Mouse (Mus musculus) brain, embryonic 18.5 days (tissue): ENCODE measurements at regions not wholly inside any gene's neighbourhood (a gene's known extent, or its start where the extent isn't known, plus 50 kb on each side); places are given as distances from the start of the nearest gene placed in this dataset.

Experiments used
- DNase-seq: peaks from one replicate; pipeline ENCODE4 v3.0.0-alpha.2; 2012; ENCODE audit warnings: low read depth, low spot score

- DNase-seq: no peak
Observed at GRCm38 (mm10) chr9:63043304-63043703, 55.6 kb upstream of the Pias1 start.

- DNase-seq: no peak
Observed at GRCm38 (mm10) chr9:63038031-63038430, 50.3 kb upstream of the Pias1 start.
